Mouse (Mus musculus): ENCODE measurements around the gene Gm10392. TPM values are rescaled to one million over a fixed set of nuclear protein-coding genes. Genes with fewer than 3 reads are reported as not detected.
A peak's percentile ranks its signal among the peaks of the same experiment; 100 is the strongest.

The Gm10392 gene
- polyA plus RNA-seq, 1 experiment from 2014 or later: not detected

DNA sequence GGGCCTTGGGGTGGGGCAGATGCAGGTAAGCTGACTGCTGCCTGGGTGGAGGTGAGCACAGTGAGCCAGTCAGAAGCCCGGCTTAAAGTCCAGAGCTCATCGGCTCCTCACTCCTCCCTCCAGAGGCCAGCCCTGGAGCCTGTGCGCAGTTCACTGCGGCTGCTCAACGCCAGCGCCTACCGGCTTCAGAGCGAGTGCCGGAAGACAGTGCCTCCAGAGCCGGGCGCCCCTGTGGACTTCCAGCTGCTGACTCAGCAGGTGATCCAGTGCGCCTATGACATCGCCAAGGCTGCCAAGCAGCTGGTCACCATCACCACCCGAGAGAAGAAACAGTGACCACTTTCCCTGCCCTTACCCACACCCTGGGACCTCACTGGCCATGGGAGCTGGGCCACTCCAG lies 12.7 kb downstream of the Gm10392 start:
- Histone ChIP-seq H3K9me3 (replicated peaks) (no peaks in the 10 kb centered on the region), H3K9ac (no peak overlapping the region), H3K36me3 (peaks cover 70% of the 10 kb centered on the region), H3K27ac (ENCODE audit: poor library complexity, severe bottlenecking) (no peak overlapping the region), H3K4me2 (no peak overlapping the region), H3K4me1 (replicated peaks) (peaks cover 18% of the 10 kb centered on the region), H3K4me3 (no peak overlapping the region), H3K27me3 (replicated peaks) (no peaks in the 10 kb centered on the region)
- 81% methylated on average over 14 of the region's 14 CpGs for WGBS
- ATAC-seq (ENCODE audit: insufficient number of reproducible peaks, low FRiP score): no peak

DNA sequence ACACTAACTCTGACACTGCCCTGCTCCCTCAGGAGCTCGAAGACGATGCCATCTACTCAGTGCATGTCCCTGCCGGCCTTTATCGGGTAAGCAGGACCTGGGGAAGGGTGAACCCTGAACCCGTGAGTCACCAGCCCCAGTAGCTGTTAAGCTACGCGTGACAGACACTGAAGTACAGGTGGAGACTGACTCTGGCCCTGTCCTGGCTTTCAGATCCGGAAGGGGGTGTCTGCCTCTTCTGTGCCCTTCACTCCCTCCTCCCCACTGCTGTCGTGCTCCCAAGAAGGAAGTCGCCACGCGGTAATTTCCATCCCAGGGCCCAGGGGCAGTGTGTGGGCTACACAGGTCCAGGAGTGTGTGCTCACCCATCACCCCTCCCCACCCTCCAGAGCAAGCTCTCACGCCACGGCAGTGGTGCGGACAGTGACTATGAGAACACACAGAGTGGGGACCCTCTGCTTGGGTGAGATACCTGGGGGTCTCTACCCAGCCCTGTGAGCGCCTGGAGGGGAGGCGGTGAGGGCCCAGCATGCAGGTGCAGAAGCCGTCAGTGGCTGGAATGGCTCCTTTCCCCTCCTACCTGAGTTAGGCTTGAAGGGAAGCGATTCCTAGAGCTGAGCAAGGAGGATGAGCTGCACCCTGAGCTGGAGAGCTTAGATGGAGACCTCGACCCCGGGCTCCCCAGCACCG lies 13.6 kb downstream of the Gm10392 start:
- Histone ChIP-seq H3K9me3 (replicated peaks) (no peaks in the 10 kb centered on the region), H3K4me1 (replicated peaks) (peaks cover 26% of the 10 kb centered on the region), H3K4me3 (no peak overlapping the region), H3K27ac (ENCODE audit: poor library complexity, severe bottlenecking) (no peak overlapping the region), H3K4me2 (no peak overlapping the region), H3K9ac (no peak overlapping the region), H3K27me3 (replicated peaks) (no peaks in the 10 kb centered on the region), H3K36me3 (peaks cover 77% of the 10 kb centered on the region)
- 85% methylated on average over 22 of the region's 22 CpGs for WGBS
- ATAC-seq (ENCODE audit: insufficient number of reproducible peaks, low FRiP score): no peak

DNA sequence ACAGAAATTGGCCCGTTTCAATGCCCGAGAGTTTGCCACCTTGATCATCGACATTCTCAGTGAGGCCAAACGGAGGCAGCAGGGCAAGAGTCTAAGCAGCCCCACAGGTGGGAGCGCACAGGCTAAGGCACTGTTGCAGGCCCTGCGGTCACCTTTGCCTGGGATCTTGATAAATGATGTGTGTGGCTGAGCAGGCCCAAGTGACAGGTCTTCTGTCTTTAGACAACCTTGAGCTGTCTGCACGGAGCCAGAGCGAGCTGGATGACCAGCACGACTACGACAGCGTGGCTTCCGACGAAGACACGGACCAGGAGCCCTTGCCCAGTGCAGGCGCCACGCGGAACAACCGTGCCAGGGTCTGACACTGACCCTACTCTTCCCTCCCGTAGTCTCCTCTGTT lies 14.6 kb downstream of the Gm10392 start:
- no peaks in the 10 kb centered on the region for H3K27me3 ChIP-seq (replicated peaks)
- no peak overlapping the region for H3K9ac ChIP-seq
- H3K4me1 ChIP-seq (replicated peaks): peaks cover 27% of the 10 kb centered on the region
- no peak for ATAC-seq (ENCODE audit: insufficient number of reproducible peaks, low FRiP score)
- no peak overlapping the region for H3K4me3 ChIP-seq
- no peak overlapping the region for H3K27ac ChIP-seq (ENCODE audit: poor library complexity, severe bottlenecking)
- no peak overlapping the region for H3K4me2 ChIP-seq
- H3K9me3 ChIP-seq (replicated peaks): no peaks in the 10 kb centered on the region
- WGBS: 93% methylated on average over 19 of the region's 19 CpGs
- peaks cover 81% of the 10 kb centered on the region for H3K36me3 ChIP-seq

DNA sequence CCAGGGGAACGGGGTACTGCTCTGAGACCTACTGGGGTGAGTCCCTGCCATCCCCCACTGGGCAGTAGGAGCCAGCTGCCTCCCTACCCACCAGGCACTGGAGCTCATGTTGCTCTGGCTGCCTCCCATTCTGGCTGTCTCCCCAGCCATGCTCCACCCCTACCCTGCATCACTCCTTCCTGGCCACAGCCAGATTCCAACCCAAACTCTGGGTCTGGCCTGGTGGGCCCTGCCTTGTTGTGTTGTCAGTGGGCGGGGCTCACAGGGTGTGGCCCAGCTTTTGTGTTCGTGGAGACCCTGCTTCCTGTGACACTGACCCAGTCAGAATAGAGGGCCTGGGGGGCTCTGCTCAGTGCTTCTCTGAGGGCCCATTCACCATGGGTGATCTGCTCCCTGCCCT lies 15.5 kb downstream of the Gm10392 start:
- Histone ChIP-seq H3K27ac (ENCODE audit: poor library complexity, severe bottlenecking) (no peak overlapping the region), H3K4me1 (replicated peaks) (peaks cover 27% of the 10 kb centered on the region), H3K4me3 (no peak overlapping the region), H3K27me3 (replicated peaks) (no peaks in the 10 kb centered on the region), H3K4me2 (no peak overlapping the region), H3K9me3 (replicated peaks) (no peaks in the 10 kb centered on the region), H3K36me3 (peaks cover 84% of the 10 kb centered on the region), H3K9ac (no peak overlapping the region)
- WGBS: 69% methylated on average over 3 of the region's 3 CpGs
- no peak for ATAC-seq (ENCODE audit: insufficient number of reproducible peaks, low FRiP score)

DNA sequence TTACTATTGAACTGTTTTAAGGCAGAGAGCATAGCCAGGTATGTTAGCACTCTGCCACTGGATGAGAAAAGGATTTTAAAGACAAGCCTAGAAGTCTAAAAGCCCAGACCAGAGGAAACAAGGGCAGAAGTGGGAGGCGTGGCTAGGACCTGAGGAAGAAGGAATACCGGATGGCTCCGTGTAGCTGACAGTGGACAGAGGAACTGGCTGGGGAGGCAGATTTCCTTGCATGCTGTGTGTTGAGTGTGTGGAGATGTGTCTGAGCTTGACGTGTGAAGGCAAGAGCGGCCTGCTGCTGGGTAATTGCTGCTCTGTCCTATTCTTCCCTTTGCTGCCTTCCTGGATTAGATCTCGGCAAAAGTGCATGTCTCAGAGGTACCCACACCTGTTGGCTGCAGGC lies 16.5 kb downstream of the Gm10392 start:
- Histone ChIP-seq H3K4me2 (no peak overlapping the region), H3K27ac (ENCODE audit: poor library complexity, severe bottlenecking) (no peak overlapping the region), H3K27me3 (replicated peaks) (no peaks in the 10 kb centered on the region), H3K9me3 (replicated peaks) (no peaks in the 10 kb centered on the region), H3K9ac (no peak overlapping the region; the same call in 1 of the 2 replicates), H3K4me3 (no peak overlapping the region), H3K36me3 (peaks cover 83% of the 10 kb centered on the region), H3K4me1 (replicated peaks) (peaks cover 29% of the 10 kb centered on the region)
- WGBS: 77% methylated on average over 6 of the region's 6 CpGs
- no peak for ATAC-seq (ENCODE audit: insufficient number of reproducible peaks, low FRiP score)

DNA sequence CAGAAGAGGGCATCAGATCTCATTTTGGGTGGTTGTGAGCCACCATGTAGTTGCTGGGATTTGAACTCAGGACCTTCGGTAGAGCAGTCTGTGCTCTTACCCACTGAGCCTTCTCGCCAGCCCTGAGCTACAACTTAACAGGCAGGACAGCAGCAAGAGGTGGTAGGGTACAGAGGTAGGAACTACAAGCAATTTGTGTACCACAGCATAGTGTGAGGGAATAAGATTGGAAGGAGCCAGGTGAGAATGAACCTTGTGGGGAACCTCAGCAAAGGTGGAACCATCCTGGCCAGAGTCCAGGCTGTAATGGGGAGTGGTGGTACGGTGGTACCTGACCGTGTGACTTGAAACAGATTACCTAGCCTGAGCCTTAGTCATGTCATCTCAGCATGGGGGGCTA lies 17.0 kb downstream of the Gm10392 start:
- no peak overlapping the region for H3K27ac ChIP-seq (ENCODE audit: poor library complexity, severe bottlenecking)
- ATAC-seq (ENCODE audit: insufficient number of reproducible peaks, low FRiP score): no peak
- no peak overlapping the region for H3K4me3 ChIP-seq
- no peaks in the 10 kb centered on the region for H3K9me3 ChIP-seq (replicated peaks)
- peaks cover 78% of the 10 kb centered on the region for H3K36me3 ChIP-seq
- no peak overlapping the region for H3K4me2 ChIP-seq
- H3K9ac ChIP-seq: no peak overlapping the region
- no peaks in the 10 kb centered on the region for H3K27me3 ChIP-seq (replicated peaks)
- 86% methylated on average over 4 of the region's 4 CpGs for WGBS
- peaks cover 34% of the 10 kb centered on the region for H3K4me1 ChIP-seq (replicated peaks)

DNA sequence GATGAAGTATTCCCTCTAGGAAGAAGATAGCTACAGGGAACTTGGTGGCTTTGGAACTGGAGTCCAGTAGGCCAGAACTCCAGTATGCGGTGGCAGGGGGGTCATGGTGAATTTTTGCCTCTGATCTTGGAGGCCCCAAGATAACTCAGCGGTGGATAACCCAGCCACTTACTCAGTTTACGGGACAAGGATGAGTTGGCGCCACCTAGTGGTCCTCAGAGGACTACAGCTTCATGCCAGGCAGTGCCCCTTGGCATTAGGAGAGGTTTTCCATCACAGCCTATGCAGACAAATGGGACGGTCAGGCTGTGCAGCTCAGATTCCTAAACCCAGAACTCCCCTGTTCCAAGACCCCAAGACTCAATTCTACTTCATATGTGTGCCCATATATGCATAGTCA lies 17.6 kb downstream of the Gm10392 start:
- no peaks in the 10 kb centered on the region for H3K27me3 ChIP-seq (replicated peaks)
- H3K4me3 ChIP-seq: no peak overlapping the region
- ATAC-seq (ENCODE audit: insufficient number of reproducible peaks, low FRiP score): no peak
- no peaks in the 10 kb centered on the region for H3K9me3 ChIP-seq (replicated peaks)
- H3K9ac ChIP-seq: no peak overlapping the region
- peaks cover 72% of the 10 kb centered on the region for H3K36me3 ChIP-seq
- no peak overlapping the region for H3K27ac ChIP-seq (ENCODE audit: poor library complexity, severe bottlenecking)
- no peak overlapping the region for H3K4me2 ChIP-seq
- H3K4me1 ChIP-seq (replicated peaks): peaks cover 35% of the 10 kb centered on the region
- WGBS: 25% methylated on average over 5 of the region's 5 CpGs

DNA sequence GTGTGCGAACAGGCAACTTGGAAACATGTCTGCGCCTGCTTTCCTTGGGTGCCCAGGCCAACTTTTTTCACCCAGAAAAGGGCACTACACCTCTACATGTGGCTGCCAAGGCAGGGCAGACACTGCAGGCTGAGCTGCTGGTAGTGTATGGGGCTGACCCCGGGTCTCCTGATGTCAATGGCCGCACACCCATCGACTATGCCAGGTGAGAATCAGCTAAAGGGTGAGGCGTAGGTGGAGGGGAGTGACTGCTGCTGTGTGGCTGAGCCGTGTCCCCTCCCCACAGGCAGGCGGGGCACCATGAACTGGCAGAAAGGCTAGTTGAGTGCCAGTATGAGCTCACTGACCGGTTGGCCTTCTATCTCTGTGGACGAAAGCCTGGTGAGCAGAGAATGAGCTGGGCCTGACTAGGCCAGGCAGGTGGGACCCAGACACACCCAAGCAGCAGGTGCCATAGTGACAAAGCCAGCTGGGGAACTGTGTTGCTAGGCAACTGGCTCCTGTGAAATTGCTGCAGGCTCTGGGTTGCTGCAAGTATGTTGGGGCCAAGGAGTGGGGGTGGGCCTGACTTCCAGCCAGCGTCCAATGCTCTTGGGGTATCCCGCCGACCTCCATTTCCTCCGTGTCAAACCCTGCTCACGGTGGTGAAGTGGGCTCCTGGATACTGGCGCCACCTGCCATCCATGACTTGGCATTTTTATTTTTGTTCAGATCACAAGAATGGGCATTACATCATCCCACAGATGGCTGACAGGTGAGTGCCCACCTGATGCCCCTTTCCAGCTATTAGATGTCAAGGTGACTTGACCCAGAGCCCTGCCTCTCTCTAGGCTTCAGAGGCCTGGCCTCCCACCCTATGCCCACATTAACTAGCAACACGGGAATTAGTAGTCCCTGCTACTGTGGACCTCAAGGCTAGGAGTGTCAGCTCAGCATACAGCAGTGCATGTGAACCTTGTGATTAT lies 18.4 kb downstream of the Gm10392 start:
- no peak overlapping the region for H3K27ac ChIP-seq (ENCODE audit: poor library complexity, severe bottlenecking)
- no peak overlapping the region for H3K4me3 ChIP-seq
- H3K4me2 ChIP-seq: no peak overlapping the region
- H3K36me3 ChIP-seq: peaks cover 64% of the 10 kb centered on the region
- H3K27me3 ChIP-seq (replicated peaks): no peaks in the 10 kb centered on the region
- no peak overlapping the region for H3K9ac ChIP-seq
- H3K4me1 ChIP-seq (replicated peaks): peaks cover 41% of the 10 kb centered on the region
- 83% methylated on average over 17 of the region's 17 CpGs for WGBS
- no peak for ATAC-seq (ENCODE audit: insufficient number of reproducible peaks, low FRiP score)
- no peaks in the 10 kb centered on the region for H3K9me3 ChIP-seq (replicated peaks)

DNA sequence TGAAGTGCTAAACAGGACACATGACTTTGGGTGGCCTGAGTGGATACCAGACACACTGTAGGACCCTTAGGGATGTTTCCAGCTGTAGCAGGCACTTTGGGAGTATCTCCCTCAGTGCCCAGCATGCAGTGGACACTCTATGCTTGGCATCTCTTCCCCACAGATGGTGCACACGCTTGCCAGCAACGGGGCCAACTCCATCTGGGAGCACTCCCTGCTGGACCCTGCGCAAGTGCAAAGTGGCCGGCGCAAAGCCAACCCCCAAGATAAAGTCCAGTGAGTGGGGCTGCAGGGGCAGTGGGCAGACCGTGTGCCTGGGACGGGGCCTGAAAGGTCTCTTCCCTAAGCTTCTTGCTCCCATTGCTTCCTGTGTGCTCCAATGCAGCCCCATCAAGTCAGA lies 19.6 kb downstream of the Gm10392 start:
- Histone ChIP-seq H3K9ac (no peak overlapping the region), H3K4me1 (replicated peaks) (peaks cover 54% of the 10 kb centered on the region), H3K36me3 (peaks cover 51% of the 10 kb centered on the region)

DNA sequence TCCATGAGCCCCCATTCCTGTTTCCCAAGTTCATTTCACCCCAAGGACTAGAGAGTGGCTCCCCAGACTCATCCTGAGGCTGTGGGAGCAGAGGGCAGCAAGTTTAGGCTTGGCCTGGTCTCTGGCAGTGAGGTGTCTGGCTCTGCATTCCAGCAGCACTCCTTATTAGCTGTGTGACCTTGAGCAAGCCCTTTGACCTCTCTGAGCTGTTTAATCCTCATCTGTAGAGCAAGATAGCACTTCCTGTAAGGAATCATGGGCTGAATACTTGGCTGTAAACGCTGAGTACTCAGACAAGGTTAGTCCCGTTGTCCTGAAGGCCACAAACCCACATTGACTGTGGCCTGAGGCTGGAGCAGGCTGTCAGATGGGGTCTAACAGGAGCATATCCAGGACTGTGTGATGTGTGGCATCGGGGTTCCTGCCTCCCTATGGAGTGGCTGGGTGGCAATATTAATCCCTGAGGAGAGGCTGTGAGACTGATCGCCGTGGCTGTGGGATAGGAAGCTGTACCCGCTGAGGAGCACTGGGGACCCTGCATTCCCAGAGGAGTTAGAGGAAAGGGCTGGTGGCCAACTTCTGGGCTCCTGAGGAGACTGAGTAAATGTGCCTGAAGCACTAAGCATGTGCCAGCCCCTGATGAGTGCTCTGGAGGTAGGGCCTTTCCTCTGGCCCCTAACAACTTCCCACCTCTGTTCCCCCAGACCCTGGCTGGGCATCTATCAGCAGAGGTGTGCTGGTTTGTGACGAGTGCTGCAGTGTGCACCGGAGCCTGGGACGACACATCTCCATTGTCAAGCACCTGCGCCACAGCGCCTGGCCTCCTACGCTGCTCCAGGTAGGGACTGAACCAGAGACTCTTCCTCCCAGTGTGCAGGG lies 20.5 kb downstream of the Gm10392 start:
- ATAC-seq (ENCODE audit: insufficient number of reproducible peaks, low FRiP score): no peak
- peaks cover 43% of the 10 kb centered on the region for H3K36me3 ChIP-seq
- no peaks in the 10 kb centered on the region for H3K27me3 ChIP-seq (replicated peaks)
- H3K4me2 ChIP-seq: peak overlapping the region; percentile 26
- H3K9me3 ChIP-seq (replicated peaks): no peaks in the 10 kb centered on the region
- H3K9ac ChIP-seq: peak overlapping the region; percentile 36
- H3K4me1 ChIP-seq (replicated peaks): peaks cover 59% of the 10 kb centered on the region
- H3K4me3 ChIP-seq: no peak overlapping the region
- WGBS: 68% methylated on average over 12 of the region's 12 CpGs
- H3K27ac ChIP-seq (ENCODE audit: poor library complexity, severe bottlenecking): peak overlapping the region; percentile 94

More for the DNA sequence above, 19.6 kb downstream of the Gm10392 start:
- Histone ChIP-seq H3K4me2 (no peak overlapping the region), H3K4me3 (no peak overlapping the region), H3K27ac (ENCODE audit: poor library complexity, severe bottlenecking) (no peak overlapping the region), H3K9me3 (replicated peaks) (no peaks in the 10 kb centered on the region), H3K27me3 (replicated peaks) (no peaks in the 10 kb centered on the region)
- ATAC-seq (ENCODE audit: insufficient number of reproducible peaks, low FRiP score): no peak
- 88% methylated on average over 7 of the region's 7 CpGs for WGBS
